Mouse (Mus musculus): ENCODE results near the gene Znrf3. TPM values are rescaled to one million over a fixed set of nuclear protein-coding genes. Genes with fewer than 3 reads are reported as not detected.

Znrf3 gene
- polyA plus RNA-seq, 1 experiment from 2014 or later: 7.3 TPM

DNA sequence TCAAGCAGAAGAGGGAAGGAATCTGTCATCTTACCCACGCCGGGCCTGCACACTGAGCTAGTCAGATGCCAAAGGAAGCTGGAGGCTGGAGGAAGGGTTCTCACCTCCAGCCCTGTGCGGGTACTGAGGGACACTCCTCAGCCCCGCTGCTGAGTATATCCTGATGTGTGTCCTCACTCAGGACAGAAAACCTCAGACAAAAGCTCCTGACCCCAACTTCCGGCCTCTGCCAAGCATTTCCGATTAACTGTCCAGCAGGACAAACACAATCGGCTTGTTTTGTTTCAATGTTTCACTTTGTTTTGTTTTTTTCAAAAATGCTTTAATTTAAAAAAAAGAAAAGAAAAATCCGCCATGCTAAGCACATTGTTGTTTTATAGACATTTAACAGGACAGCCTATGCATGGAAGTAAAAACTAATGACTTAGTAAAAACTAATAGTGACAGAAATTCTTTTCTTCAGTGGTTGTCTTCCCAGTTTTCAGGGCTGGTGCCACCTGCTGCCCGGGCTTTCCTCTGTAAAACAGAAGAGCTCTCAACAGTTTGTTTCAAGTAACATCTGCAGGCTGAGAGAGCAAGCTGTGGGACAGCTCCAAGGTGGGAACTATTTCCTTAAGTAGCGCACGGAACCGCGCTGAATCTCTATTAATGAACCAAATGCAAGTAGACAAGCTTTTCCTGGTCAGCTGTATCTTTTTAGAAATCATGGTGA lies 187.3 kb downstream of the Znrf3 start:
- Histone ChIP-seq H3K4me2 (ENCODE audit: low read depth, low read length) (no peak overlapping the region), H3K4me1 (ENCODE audit: control insufficient read depth, insufficient read depth, low read length) (peaks cover 12% of the 10 kb centered on the region), H3K27ac (ENCODE audit: low read length) (0 out of 2 replicates have a peak overlapping the region, but pooled peaks have one; percentile 13), H3K4me3 (ENCODE audit: low read length) (no peak overlapping the region), H3K36me3 (ENCODE audit: control insufficient read depth, insufficient read depth, low read length) (no peaks in the 10 kb centered on the region), H3K9me3 (ENCODE audit: control insufficient read depth, low read length) (no peaks in the 10 kb centered on the region), H3K9ac (ENCODE audit: low read depth, low read length) (no peak overlapping the region), H3K27me3 (replicated peaks; ENCODE audit: control insufficient read depth, insufficient read depth, low read length) (no peaks in the 10 kb centered on the region)
- no peak for ATAC-seq
- WGBS: 76% methylated on average over 13 of the region's 13 CpGs

DNA sequence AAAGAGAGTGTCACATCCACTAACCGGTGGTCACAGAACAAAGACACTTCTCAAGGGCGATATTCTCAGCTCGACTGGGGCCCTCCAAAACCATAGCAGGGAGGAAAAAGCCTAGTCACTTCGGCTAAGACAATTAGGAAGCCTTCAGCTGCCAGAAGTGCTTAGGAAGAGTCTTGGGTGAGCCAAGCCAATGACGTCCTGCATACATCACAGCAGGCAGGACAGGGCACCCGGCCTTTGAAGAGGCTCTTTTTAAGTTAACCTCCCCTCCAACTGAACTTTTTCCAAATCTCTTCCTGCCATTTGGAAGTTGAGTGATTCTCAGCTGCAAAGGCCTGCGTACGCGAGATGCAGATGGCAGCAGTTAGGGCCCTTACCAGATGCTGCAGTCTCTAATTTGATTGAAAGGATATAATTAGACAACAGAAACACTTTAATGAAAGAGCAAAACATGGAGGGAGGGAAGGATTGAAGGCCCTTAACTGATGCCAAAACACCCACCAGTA lies 189.1 kb downstream of the Znrf3 start:
- H3K4me2 ChIP-seq (ENCODE audit: low read depth, low read length): no peak overlapping the region
- WGBS: 56% methylated on average over 9 of the region's 9 CpGs
- H3K27ac ChIP-seq (ENCODE audit: low read length): no peak overlapping the region
- ATAC-seq: no peak
- H3K9me3 ChIP-seq (ENCODE audit: control insufficient read depth, low read length): no peaks in the 10 kb centered on the region
- H3K9ac ChIP-seq (ENCODE audit: low read depth, low read length): no peak overlapping the region
- peaks cover 12% of the 10 kb centered on the region for H3K4me1 ChIP-seq (ENCODE audit: control insufficient read depth, insufficient read depth, low read length)
- no peaks in the 10 kb centered on the region for H3K36me3 ChIP-seq (ENCODE audit: control insufficient read depth, insufficient read depth, low read length)
- no peaks in the 10 kb centered on the region for H3K27me3 ChIP-seq (replicated peaks; ENCODE audit: control insufficient read depth, insufficient read depth, low read length)
- no peak overlapping the region for H3K4me3 ChIP-seq (ENCODE audit: low read length)

DNA sequence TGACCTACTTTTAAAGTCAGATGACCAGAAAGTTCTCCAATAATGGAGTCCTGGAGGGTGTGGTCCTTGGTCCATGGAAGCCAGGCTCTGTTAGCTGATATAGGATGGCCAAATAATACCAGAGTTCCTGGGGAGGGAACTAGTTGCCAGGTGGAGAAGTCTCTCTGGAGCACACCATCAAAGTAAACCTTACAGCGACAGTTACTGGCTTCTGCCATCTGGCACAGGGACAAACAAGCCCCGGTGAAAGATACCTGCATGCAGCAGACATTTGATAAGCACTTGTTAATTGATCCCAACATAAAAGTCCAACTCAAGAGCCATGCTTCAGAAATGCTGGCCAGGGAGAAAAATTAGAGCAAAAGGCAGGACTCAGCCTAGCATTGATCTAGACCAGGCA lies 190.6 kb downstream of the Znrf3 start:
- ATAC-seq: no peak
- H3K27me3 ChIP-seq (replicated peaks; ENCODE audit: control insufficient read depth, insufficient read depth, low read length): no peaks in the 10 kb centered on the region
- H3K27ac ChIP-seq (ENCODE audit: low read length): no peak overlapping the region
- no peaks in the 10 kb centered on the region for H3K36me3 ChIP-seq (ENCODE audit: control insufficient read depth, insufficient read depth, low read length)
- peaks cover 7% of the 10 kb centered on the region for H3K4me1 ChIP-seq (ENCODE audit: control insufficient read depth, insufficient read depth, low read length)
- H3K9ac ChIP-seq (ENCODE audit: low read depth, low read length): no peak overlapping the region
- no peak overlapping the region for H3K4me2 ChIP-seq (ENCODE audit: low read depth, low read length)
- WGBS: 66% methylated on average over 2 of the region's 2 CpGs
- H3K9me3 ChIP-seq (ENCODE audit: control insufficient read depth, low read length): no peaks in the 10 kb centered on the region
- H3K4me3 ChIP-seq (ENCODE audit: low read length): no peak overlapping the region

DNA sequence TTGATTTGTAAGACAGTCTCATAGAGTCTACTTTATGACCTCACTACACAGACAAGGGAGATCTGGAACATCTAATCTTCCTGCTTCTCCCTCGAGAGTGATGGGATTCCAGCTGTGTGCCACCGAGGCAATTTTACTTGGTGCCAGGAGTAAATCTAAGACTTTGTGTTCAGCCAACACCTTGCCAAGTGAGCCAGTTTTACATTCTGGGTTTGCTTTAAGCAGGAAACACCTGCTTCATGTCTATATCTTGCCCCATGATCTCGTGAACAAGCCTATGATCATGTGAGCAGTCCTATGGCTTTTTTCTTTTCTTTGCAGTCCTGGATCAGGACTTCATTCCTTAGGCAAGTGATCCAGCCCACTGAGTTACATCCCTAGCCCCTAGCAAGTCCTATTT lies 191.1 kb downstream of the Znrf3 start:
- Histone ChIP-seq H3K4me1 (ENCODE audit: control insufficient read depth, insufficient read depth, low read length) (peaks cover 7% of the 10 kb centered on the region), H3K36me3 (ENCODE audit: control insufficient read depth, insufficient read depth, low read length) (no peaks in the 10 kb centered on the region), H3K27ac (ENCODE audit: low read length) (no peak overlapping the region), H3K9me3 (ENCODE audit: control insufficient read depth, low read length) (no peaks in the 10 kb centered on the region), H3K27me3 (replicated peaks; ENCODE audit: control insufficient read depth, insufficient read depth, low read length) (no peaks in the 10 kb centered on the region), H3K9ac (ENCODE audit: low read depth, low read length) (no peak overlapping the region), H3K4me3 (ENCODE audit: low read length) (no peak overlapping the region), H3K4me2 (ENCODE audit: low read depth, low read length) (no peak overlapping the region)
- no peak for ATAC-seq
- 47% methylated on average over 3 of the region's 3 CpGs for WGBS

GRCm38 (mm10) chr11:5252727-5253126 lies 191.9 kb downstream of the Znrf3 start:
- Histone ChIP-seq H3K4me3 (ENCODE audit: low read length) (no peak overlapping the region), H3K27ac (ENCODE audit: low read length) (no peak overlapping the region), H3K4me1 (ENCODE audit: control insufficient read depth, insufficient read depth, low read length) (peaks cover 7% of the 10 kb centered on the region), H3K9me3 (ENCODE audit: control insufficient read depth, low read length) (no peaks in the 10 kb centered on the region), H3K4me2 (ENCODE audit: low read depth, low read length) (no peak overlapping the region), H3K36me3 (ENCODE audit: control insufficient read depth, insufficient read depth, low read length) (no peaks in the 10 kb centered on the region), H3K9ac (ENCODE audit: low read depth, low read length) (no peak overlapping the region), H3K27me3 (replicated peaks; ENCODE audit: control insufficient read depth, insufficient read depth, low read length) (no peaks in the 10 kb centered on the region)
- no peak; the same call in 1 of the 2 replicates for ATAC-seq
- 81% methylated on average over 8 of the region's 8 CpGs for WGBS

- ATAC-seq: no peak
- WGBS: 56% methylated on average over 6 of the region's 6 CpGs
- no peaks in the 10 kb centered on the region for H3K27me3 ChIP-seq (replicated peaks; ENCODE audit: control insufficient read depth, insufficient read depth, low read length)
Measured at GRCm38 (mm10) chr11:5251112-5251511, 193.5 kb downstream of the Znrf3 start.

DNA sequence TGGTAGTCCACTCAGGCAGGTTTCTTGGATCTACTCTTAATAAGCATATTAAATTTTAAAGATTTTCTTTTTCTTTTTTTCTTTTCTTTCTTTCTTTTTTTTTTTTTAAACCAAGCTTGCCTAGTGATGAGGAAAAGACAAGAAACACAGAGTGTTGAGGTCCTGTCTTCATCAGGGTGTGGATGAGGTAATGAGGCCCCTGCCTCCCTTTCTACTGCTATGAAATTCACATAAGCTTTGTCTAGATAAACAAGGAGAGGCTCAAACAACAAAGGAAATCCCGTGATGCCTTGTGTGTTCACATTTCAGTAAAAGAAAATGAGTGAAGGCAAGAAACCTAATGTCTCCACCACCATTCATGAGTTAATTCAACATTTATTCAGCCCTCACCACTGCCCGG lies 196.4 kb downstream of the Znrf3 start:
- Histone ChIP-seq H3K9me3 (ENCODE audit: control insufficient read depth, low read length) (no peaks in the 10 kb centered on the region), H3K27me3 (replicated peaks; ENCODE audit: control insufficient read depth, insufficient read depth, low read length) (no peaks in the 10 kb centered on the region), H3K4me3 (ENCODE audit: low read length) (no peak overlapping the region), H3K4me2 (ENCODE audit: low read depth, low read length) (no peak overlapping the region), H3K27ac (ENCODE audit: low read length) (no peak overlapping the region), H3K4me1 (ENCODE audit: control insufficient read depth, insufficient read depth, low read length) (peaks cover 20% of the 10 kb centered on the region), H3K9ac (ENCODE audit: low read depth, low read length) (no peak overlapping the region), H3K36me3 (ENCODE audit: control insufficient read depth, insufficient read depth, low read length) (no peaks in the 10 kb centered on the region)
- no peak for ATAC-seq
- 53% methylated on average over 2 of the region's 2 CpGs for WGBS

More at GRCm38 (mm10) chr11:5251112-5251511, 193.5 kb downstream of the Znrf3 start:
- Histone ChIP-seq H3K27ac (ENCODE audit: low read length) (no peak overlapping the region), H3K4me2 (ENCODE audit: low read depth, low read length) (no peak overlapping the region), H3K9me3 (ENCODE audit: control insufficient read depth, low read length) (no peaks in the 10 kb centered on the region), H3K4me1 (ENCODE audit: control insufficient read depth, insufficient read depth, low read length) (no peaks in the 10 kb centered on the region), H3K9ac (ENCODE audit: low read depth, low read length) (no peak overlapping the region), H3K36me3 (ENCODE audit: control insufficient read depth, insufficient read depth, low read length) (no peaks in the 10 kb centered on the region), H3K4me3 (ENCODE audit: low read length) (no peak overlapping the region)

GRCm38 (mm10) chr11:5245431-5245830 lies 199.2 kb downstream of the Znrf3 start:
- Histone ChIP-seq H3K27me3 (replicated peaks; ENCODE audit: control insufficient read depth, insufficient read depth, low read length) (no peaks in the 10 kb centered on the region), H3K9ac (ENCODE audit: low read depth, low read length) (no peak overlapping the region), H3K36me3 (ENCODE audit: control insufficient read depth, insufficient read depth, low read length) (no peaks in the 10 kb centered on the region), H3K4me3 (ENCODE audit: low read length) (no peak overlapping the region), H3K4me1 (ENCODE audit: control insufficient read depth, insufficient read depth, low read length) (peaks cover 21% of the 10 kb centered on the region), H3K9me3 (ENCODE audit: control insufficient read depth, low read length) (no peaks in the 10 kb centered on the region), H3K27ac (ENCODE audit: low read length) (peak overlapping the region; percentile 71), H3K4me2 (ENCODE audit: low read depth, low read length) (no peak overlapping the region)
- ATAC-seq: no peak
- WGBS: 72% methylated on average over 7 of the region's 7 CpGs

- Histone ChIP-seq H3K9me3 (ENCODE audit: control insufficient read depth, low read length) (no peaks in the 10 kb centered on the region), H3K9ac (ENCODE audit: low read depth, low read length) (peak overlapping the region; percentile 54; the same call in 1 of the 2 replicates), H3K4me2 (ENCODE audit: low read depth, low read length) (peak overlapping the region; percentile 49), H3K27ac (ENCODE audit: low read length) (peak overlapping the region; percentile 71), H3K36me3 (ENCODE audit: control insufficient read depth, insufficient read depth, low read length) (no peaks in the 10 kb centered on the region), H3K4me3 (ENCODE audit: low read length) (peak overlapping the region; percentile 28), H3K27me3 (replicated peaks; ENCODE audit: control insufficient read depth, insufficient read depth, low read length) (no peaks in the 10 kb centered on the region), H3K4me1 (ENCODE audit: control insufficient read depth, insufficient read depth, low read length) (peaks cover 28% of the 10 kb centered on the region)
- peak; percentile 26 for ATAC-seq
- WGBS: 38% methylated on average over 8 of the region's 8 CpGs
Measured at GRCm38 (mm10) chr11:5244749-5245130, 199.9 kb downstream of the Znrf3 start.

Data from intestine, embryonic 16.5 days (tissue).